Mouse (Mus musculus): Measurements from ENCODE around the gene Ahrr.

- no peak for TF ChIP-seq CTCF (IDR thresholded peaks at IDR 0.05; ENCODE audit: low read depth)
- no peak for TF ChIP-seq EP300 (IDR thresholded peaks at IDR 0.05; ENCODE audit: low read depth)
Observed at GRCm38 (mm10) chr13:74167057-74167413, 125.1 kb downstream of the Ahrr start.

Data from heart, postnatal 0 days (tissue).